Mouse (Mus musculus): Measurements from ENCODE around the gene Islr2.

DNA sequence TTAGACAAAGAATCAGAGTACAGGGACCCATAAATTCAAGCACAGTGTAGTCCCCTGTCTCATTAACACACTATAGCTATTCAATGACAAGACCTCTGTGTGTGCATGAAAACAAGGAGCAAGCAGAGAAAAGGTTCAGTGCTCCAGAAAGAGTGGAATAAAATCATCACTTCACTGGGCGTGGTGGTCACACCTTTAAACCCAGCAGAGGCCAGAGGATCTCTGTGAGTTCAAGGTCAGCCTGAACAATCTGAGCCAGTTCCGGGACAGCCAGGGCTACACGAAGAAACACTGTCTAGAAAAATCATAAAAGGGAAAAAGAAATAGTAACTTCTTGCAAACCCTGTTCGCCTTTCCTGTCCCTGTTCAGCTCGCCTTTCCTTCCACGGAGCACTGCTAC lies 39.6 kb upstream of the Islr2 start:
- TF ChIP-seq POLR2A (IDR thresholded peaks at IDR 0.05; ENCODE audit: low read depth, low read length) (no peak), CTCF (IDR thresholded peaks at IDR 0.05; ENCODE audit: extremely low read depth, insufficient read depth, insufficient read length, insufficient replicate concordance) (no peak)
